Mouse (Mus musculus) layer of hippocampus, postnatal 14 days (tissue): ENCODE data around the gene Cilp. TPM values are rescaled to one million over a fixed set of nuclear protein-coding genes. Genes with fewer than 3 reads are reported as not detected.
"Not testable (repeated sequence)": the region's sequence is repeated elsewhere in the genome, so short reads cannot be mapped to it uniquely, and the experiment has no call there.

Source experiments
- DNase-seq, 2 experiments: peaks; one replicate each; pipeline ENCODE4 v3.0.0; 2021 to 2022; ENCODE audit warnings: low spot score in 2 of 2, mixed read lengths in 1 of 2
- total RNA-seq, 2 experiments: library from RNA; stranded (reverse); gene quantifications; 2 replicates each; pipeline ENCODE4 v1.2.3; 2021

The Cilp gene
- total RNA-seq, 2 experiments from 2014 or later = 0.07 to 0.14 TPM

- DNase-seq = no peak
These were observed 17.2 kb upstream of the Cilp start for GRCm38 (mm10) chr9:65247502-65248376.

DNA sequence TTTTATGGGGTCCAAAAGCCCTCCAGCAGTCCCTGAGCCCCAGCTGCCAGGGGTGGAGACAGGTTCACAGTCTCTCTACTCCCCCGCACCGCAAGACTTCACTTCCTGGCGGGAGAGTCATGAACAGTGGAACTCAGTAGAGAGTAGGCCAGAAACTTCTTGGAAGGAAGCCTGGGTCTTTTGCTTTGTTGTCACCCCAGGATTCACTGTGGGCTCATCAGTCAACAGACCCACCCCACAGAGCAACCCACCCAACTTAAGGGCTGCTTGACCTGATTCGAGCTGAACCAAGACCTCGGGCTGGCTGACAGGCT lies 16.6 kb upstream of the Cilp start:
- no peak for DNase-seq

- no peak for DNase-seq
These were observed 13.0 kb upstream of the Cilp start for GRCm38 (mm10) chr9:65252026-65252425.

DNA sequence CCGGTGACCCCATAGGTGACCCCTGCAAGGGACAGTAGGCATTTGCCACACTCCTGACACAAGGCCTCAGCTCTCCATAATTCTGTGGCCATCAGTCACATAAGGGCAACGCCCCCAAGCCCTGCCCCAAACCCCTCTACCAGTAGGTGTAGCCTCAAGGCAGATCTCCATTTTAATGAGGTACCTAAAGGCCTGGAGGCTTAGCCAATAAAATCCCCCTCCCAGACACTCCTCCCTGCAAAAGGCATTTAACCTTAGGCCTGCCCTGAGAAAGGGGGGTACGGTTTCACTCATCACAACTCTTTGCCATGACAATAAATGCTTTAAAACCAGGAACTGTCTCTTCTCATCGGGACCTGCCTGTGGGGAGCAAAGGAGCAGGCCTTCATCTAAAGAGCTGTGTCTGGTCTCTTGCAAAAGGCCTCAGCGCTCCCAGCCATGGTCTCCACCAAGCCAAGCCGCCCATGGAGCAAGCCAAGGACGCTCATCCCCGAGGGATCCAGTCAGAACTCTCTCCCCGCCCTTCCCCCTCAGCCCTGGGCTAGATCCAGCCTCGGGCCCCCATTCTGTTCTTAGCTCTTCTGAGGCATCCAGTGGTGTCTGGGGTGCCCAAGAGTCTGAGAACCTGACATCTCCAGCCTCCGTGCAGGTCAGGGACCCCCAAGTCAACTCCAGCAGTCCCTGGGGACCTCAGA lies 8.9 kb upstream of the Cilp start:
- DNase-seq = no peak

DNA sequence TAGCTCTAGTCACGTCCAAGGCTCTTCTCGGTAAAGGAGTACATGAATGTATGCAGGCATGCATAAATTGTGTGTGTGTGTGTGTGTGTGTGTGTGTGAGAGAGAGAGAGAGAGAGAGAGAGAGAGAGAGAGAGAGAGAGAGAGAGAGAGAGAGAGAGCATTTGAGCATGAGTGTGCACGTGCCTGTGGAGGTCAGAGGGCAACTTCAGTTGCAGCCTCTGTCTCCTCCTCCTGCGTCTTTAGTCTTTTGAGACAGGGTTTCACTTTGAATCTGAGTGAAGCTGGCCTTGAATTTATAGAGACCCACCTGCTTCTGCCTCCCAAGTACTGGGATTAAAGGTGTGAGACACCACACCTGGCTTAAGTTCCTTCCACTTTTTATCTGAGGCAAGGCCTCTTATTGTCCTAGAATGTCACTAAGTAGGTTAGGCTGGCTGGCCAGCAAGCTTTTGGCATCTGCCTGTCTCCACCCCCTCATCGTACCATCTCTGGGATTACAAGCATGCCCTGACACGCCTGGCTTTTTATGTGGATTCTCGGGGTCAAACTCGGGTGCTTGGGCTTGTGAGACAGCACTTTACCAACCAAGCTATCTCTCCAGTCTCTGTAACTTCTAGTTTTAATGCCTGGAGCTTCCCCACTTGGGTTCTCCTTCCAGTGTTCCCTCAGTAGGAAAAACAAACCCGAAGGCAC lies 7.6 kb upstream of the Cilp start:
- no peak for DNase-seq

DNA sequence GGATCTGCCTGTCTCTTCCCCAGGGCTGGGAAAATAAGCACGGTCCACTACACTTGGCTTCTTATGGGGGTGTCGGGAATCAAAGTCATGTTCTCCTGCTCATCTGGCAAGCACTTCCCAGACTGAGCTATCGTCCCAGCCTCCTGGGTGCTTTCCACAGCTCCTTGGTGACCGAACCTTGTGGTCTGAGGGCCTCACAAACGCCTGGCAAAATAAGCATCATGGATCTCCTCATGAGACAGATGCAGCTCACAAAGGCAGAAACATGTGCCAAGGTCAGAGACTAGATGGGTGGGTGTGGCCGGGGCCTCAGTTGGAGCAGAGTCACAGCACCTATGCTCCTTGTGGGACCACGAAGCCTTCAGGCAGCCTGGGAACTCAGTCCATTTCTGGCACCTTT lies 5.6 kb upstream of the Cilp start:
- no peak for DNase-seq

DNA sequence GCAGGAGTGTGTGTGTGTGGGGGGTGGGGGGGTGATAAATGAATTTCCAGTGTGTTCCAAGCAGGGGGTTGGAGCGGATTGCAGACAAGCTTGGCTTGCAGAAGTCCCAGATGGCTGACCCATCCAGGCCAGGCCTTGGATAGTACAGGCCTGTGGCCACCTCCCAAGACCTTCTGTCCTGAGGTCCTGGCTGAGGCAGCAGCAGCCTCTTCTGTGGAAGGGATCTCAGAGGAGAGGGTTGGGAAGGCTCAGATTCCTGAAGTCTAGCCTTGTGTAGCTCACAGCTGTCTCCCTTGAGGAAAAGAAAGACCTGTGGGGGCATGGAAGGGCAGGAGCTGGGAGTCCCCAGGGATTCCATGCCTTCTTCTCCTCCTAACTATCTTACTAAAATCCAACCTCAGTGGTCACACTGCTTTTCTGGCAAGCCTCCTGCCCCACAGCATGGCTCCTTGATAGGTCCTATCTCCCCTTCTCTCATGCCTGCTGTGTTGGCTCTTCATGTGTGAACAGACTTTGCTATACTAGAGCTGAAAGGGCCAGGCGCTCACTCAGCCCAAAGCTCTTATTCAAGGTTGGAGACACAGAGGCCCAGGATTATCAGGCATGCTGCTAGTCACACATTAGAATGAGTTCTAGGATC lies 3.3 kb upstream of the Cilp start:
- no peak for DNase-seq

DNA sequence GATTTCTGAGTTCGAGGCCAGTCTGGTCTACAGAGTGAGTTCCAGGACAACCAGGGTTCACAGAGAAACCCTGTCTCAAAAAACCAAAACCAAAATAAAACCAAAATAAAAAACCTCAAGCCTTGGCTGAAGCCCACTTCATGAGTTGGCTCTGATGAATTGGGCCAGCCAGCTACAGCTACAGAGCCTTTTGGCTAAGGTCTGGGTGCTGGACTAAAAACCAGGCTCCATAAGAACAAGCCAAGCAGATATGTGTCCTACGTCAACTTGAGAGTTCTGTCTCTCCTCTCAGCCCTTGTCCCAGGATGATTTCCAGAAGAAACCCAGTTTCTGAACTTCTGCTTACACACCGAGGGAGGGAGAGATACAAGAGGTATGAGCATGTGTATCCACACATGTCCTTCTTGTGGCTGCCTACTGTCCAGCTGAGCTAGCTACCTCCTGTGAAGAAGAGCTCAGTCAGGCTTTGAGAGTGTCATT lies 2.3 kb upstream of the Cilp start:
- DNase-seq = no peak

DNA sequence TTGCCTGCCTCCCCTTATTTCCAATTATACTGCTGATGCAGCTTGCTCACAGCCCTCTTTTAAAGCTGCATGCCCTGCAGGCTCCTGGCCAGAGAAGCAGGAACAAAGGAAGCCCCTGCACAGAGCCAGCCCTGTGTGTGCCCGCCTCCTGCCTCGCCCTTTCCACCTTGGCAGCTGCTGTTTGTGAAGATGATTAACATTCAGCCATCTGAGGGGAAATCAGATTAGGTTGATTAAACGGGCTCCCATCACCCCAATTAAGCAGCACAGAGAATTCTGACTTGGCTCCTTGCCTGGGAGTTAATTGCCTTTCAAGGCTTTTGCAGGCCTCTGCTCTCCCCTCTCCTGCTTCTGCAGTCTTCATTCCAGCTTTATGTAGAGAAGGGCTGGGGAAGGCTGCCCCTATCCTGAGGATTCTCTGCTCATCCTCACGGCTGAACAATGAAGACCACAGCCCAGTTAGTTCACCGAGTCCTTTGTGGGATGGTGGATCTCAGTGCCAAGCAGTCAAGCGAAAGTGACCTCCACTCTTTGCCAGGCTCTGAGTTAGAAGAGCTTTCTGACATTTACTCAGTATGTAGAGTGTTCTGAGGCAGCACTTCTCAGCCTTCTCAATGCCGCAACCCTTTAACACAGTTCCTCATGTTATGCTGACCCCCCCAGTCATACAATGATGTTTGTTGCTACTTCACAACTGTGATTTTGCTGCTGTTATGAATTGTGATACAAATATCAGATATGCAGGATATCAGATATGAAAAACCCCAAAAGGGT lies 2.9 kb downstream of the Cilp start:
- DNase-seq = peak; percentile 63 to 87

DNA sequence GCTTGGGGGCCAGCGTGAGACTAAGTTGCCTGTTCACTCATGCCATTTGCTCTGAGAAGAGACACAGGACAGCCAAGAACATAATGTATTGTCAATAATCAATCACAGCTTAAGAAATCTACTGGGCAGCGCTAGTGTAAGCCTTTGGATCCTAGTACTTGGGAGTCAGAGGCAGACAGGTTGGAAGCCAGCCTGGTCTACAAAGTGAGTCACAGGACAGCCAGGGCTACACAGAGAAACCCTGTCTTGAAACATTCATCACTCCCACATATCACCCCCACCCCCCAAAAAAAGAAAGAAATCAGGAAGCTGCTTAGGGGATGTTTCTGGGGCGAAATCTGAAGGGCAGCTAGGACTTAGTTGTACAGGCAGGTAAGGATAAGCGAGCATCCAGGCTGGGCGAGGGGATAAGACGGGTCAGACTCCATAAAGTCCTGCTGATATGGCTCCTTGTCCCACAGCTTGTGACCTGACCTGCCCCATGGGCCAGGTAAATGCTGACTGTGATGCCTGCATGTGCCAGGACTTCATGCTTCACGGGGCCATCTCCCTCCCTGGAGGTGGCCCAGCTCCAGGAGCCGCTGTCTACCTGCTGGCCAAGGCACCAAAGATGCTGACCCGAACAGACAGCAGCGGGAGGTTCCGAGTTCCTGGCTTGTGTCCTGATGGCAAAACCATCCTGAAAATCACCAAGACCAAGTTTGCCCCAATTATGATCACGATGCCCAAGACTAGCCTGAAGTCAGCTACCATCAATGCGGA lies 8.2 kb downstream of the Cilp start:
- DNase-seq = no peak

DNA sequence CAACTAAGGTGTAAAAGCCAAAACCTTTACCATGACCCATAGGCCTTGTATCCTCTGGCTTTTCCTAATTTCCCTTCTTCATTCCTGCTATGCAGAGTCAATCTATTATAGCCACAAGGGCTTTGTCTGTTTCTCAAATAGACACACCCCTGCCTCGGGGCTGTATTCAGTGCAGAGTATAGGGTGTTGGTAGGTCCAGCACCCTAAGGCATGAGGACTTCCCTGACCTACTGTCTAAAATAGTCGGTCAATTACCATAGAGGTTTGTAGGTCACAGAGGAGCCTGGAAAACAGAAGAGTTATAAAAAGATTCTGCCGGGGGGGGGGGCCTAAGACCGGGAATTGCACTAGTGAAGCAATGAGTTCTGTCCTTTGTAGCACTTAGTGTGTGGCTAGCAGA lies 8.9 kb downstream of the Cilp start:
- DNase-seq = no peak

DNA sequence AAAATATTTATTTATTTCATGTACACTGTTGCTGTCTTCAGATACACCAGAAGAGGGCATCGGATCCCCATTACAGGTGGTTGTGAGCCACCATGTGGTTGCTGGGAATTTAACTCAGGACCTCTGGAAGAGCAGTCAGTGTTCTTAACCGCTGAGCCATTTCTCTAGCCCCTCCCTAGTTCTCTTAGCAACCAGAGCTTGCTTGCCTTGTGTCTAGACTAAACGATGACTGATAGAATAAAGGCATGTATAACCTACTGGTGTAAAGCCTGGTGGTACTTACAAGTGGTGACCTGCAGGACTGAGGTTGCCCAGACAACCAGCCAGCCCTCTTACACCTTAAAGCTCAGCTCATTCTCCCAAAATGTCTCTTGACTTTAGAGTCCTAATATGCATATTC lies 9.9 kb downstream of the Cilp start:
- DNase-seq = not testable (repeated sequence)

DNA sequence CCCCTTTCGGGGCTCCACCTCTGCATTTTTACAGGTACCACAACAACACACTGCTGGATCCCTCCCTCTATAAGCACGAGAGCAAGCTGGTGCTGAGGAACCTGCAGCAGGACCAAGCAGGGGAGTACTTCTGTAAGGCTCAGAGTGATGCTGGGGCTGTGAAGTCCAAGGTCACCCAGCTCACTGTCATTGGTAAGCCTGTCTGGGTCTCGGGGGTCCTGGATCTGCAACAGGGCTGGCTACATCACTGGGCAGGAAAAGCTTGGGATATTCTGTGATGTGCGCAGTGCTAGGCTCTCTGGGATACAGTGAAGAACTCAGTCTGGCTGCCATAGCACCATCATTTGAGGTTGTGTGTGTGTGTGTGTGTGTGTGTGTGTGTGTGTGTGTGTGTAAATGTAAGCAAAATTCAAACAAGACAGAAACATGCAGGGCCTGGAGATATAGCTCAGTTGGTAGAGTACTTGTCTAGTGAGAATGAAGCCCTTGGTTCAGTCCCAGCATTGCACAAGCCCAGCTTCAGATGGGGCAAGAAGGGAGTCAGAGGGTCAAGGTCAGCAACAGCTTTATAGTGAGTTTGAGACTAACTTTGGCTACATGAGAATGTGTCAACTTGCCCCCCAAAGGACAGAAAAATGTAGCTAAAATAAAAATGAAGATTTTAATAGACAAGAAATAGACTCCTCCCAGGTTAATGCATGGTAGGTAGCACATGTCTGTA lies 11.0 kb downstream of the Cilp start:
- DNase-seq = no peak

GRCm38 (mm10) chr9:65281536-65282151 lies 16.7 kb downstream of the Cilp start:
- DNase-seq = peak in 1 of 2 experiments; percentile 15

- peak; percentile 16 to 74 for DNase-seq
These were observed 18.3 kb downstream of the Cilp start for GRCm38 (mm10) chr9:65283301-65283700.

DNA sequence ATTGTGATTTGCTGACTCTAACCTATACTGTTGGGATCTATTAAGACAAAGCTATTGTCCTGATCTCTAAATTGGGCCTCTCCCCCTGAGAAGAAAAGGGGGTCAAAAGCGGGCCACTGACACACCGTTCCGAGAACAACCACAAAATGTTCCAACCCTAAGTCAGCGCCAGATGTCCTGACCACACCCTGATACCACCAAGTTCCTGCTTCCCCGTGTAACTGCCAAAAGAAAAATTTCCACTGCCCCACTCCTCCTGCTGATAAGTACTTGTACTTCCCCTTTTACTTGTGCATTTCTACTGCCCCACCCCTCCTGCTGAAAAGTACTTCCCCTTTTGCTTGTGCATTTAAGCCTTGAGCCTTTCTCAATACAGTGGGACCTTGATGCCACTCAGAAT lies 23.3 kb downstream of the Cilp start:
- not testable (repeated sequence) for DNase-seq

DNA sequence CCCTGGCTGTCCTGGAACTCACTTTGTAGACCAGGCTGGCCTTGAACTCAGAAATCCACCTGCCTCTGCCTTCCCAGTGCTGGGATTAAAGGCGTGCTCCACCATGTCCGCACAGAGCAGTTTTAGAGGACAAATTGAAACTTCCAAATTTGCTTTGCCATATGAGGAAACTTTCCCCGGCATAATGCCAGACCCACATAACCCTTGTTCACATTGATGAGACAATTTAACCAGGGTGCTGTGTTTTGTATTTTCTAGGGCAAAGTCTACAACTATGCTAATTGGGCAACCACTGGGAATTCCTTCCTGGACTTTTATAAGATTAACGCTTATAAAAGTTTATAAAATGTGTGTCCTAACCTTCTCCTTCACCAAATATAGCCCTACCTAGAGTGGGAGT lies 25.0 kb downstream of the Cilp start:
- DNase-seq = no peak

GRCm38 (mm10) chr9:65292421-65292820 lies 27.4 kb downstream of the Cilp start:
- DNase-seq = no peak

DNA sequence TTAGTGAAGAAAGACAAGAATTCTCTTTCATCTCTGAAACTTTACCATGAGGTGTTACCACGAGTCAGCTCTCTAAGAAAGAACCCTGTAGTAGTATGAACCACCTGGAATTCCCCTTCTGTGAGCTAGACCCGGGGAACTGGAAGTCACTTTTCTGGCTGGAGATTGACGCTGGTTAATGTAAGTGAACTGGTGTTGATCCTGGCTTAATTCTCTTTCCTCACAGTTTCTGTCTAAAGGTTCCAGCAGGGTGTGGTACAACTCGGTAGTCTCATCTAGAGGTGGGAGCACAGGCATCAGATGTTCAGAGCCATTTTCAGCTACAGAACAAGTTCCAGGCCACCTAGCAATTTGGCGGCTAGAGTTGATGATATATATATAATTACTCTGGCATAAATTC lies 28.1 kb downstream of the Cilp start:
- DNase-seq = no peak
